22 mouse cellular contexts compared by ENCODE assay signal in the genomic region with DNA sequence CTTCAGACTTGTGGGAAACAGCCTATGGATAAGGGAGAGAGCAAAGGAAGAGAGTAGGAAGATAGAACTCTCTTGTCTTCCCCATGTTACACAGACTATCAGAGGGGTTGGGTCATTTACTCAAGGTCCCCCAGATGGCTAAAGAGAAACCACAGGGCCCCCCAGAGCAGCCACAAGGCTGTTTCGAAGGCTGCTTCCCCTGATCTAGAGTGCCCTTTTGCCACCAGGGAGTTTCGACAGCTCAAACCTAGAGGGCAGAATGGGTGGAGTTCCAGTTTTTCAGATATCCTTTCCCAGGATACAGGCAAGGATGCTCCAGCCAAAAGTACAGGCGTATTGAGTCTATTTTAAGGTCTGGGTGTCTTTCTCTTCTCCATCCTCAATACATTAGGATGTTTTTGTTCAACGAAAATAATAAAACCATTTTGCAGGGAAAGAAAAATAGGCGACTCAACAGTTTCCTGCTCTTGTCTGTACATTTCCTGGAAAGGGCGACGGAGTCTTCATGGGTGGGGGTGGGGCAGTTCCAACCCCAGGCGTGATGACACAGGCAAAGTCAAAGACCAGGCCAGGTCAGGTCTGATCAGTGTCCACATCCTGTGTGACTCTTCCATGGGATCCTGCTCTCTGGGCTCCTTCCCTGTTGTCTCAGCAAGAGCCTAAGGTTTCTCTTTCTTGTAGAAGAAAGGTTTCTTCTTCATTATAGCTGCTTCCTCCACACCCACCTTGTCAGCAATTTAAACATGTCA.
DNase-seq lines count a peak whose midpoint lies in the region; ATAC-seq lines count a peak whose summit lies in the region.
"Had no signal": no experiment of that assay in that cellular context is flagged by ENCODE, and none has a peak within 500 bp of the region (broad histone marks: within the 10 kb centered on the region; RNA-seq: fewer than 3 reads in every experiment).

No protein-coding gene starts in this region.

- DNase-seq in kidney, adult 9 months: no peak
- DNase-seq in 416B (ENCODE audit: low read depth): peak; percentile 34
- peak; percentile 49 for DNase-seq in induced T-regulatory cell, adult 2 months (ENCODE audit: low read depth)
- DNase-seq in adrenal gland, postnatal 36 days: no peak
- no peak for DNase-seq in left cerebral cortex, postnatal 36 days (ENCODE audit: low spot score in 2 of 2)
- no peak for DNase-seq in adrenal gland, adult 18-20 months (ENCODE audit: low spot score in 2 of 2)
- DNase-seq: adrenal gland, adult 2 months; cerebellum, adult 11-12 months; kidney, adult 11 months; lung, adult 2 months; lung, postnatal 36 days; right cerebral cortex, adult 18-20 months; right cerebral cortex, postnatal 4 days had no signal

- 82% methylated on average over 8 of the region's 8 CpGs for WGBS in kidney, embryonic 16.5 days

- H3K4me1 ChIP-seq in kidney, embryonic 16.5 days (ENCODE audit: insufficient read depth, low read length): peaks cover 21% of the 10 kb centered on the region

- no peak overlapping the region for H3K4me2 ChIP-seq in kidney, embryonic 16.5 days (replicated peaks; ENCODE audit: low read depth, low read length)

- no peak overlapping the region for H3K4me3 ChIP-seq in kidney, embryonic 16.5 days (ENCODE audit: low read length)

- intact Hi-C loops in left cerebral cortex, postnatal 36 days (cut with DNase I): no loop called here

- H3K9ac ChIP-seq in kidney, embryonic 16.5 days (replicated peaks; ENCODE audit: low read length): no peak overlapping the region
- H3K9ac ChIP-seq: embryonic facial prominence, embryonic 15.5 days; forebrain, embryonic 15.5 days had no signal

- H3K27ac ChIP-seq in kidney, embryonic 16.5 days (ENCODE audit: low read length): 0 out of 2 replicates have a peak overlapping the region, but pooled peaks have one; percentile 4
- H3K27ac ChIP-seq: kidney, postnatal 0 days had no signal

- no peak for ATAC-seq in kidney, embryonic 16.5 days (ENCODE audit: low FRiP score, low TSS enrichment)
- ATAC-seq in megakaryocyte progenitor cell, adult 5-6 weeks (replicated peaks; ENCODE audit: poor library complexity): peak; percentile 66

- H3K27me3 ChIP-seq in kidney, embryonic 16.5 days (ENCODE audit: insufficient read depth, low read length): no peaks in the 10 kb centered on the region
- H3K27me3 ChIP-seq: embryonic facial prominence, embryonic 15.5 days; forebrain, embryonic 15.5 days; neural tube, embryonic 15.5 days; Patski had no signal

- no peaks in the 10 kb centered on the region for H3K9me3 ChIP-seq in kidney, embryonic 16.5 days (ENCODE audit: low read length)
- H3K9me3 ChIP-seq: embryonic facial prominence, embryonic 15.5 days; forebrain, embryonic 15.5 days; G1E; midbrain, embryonic 10.5 days; neural tube, embryonic 15.5 days had no signal

- H3K36me3 ChIP-seq in kidney, embryonic 16.5 days (ENCODE audit: insufficient read depth, low read length): no peaks in the 10 kb centered on the region
- H3K36me3 ChIP-seq: embryonic facial prominence, embryonic 15.5 days; forebrain, embryonic 15.5 days; G1E; midbrain, embryonic 10.5 days; neural tube, embryonic 15.5 days had no signal

Comparison
In these comparisons a context has a peak if more than half of its experiments do, and no peak if none do; other contexts are left out.
1. DNase-seq: peak in 416B (single experiment) and induced T-regulatory cell, adult 2 months (single experiment); none in kidney, adult 9 months (single experiment), adrenal gland, postnatal 36 days (0 of 2), left cerebral cortex, postnatal 36 days (0 of 2) and adrenal gland, adult 18-20 months (0 of 2).